Mouse (Mus musculus) left cerebral cortex, adult 11 months (tissue): ENCODE results near the gene Vps11.
"Not testable (repeated sequence)": the region's sequence is repeated elsewhere in the genome, so short reads cannot be mapped to it uniquely, and the experiment has no call there.

Source experiments
- DNase-seq: peaks from one replicate; pipeline ENCODE4 v3.0.0; 2022; ENCODE audit warnings: low spot score

The Vps11 gene

DNA sequence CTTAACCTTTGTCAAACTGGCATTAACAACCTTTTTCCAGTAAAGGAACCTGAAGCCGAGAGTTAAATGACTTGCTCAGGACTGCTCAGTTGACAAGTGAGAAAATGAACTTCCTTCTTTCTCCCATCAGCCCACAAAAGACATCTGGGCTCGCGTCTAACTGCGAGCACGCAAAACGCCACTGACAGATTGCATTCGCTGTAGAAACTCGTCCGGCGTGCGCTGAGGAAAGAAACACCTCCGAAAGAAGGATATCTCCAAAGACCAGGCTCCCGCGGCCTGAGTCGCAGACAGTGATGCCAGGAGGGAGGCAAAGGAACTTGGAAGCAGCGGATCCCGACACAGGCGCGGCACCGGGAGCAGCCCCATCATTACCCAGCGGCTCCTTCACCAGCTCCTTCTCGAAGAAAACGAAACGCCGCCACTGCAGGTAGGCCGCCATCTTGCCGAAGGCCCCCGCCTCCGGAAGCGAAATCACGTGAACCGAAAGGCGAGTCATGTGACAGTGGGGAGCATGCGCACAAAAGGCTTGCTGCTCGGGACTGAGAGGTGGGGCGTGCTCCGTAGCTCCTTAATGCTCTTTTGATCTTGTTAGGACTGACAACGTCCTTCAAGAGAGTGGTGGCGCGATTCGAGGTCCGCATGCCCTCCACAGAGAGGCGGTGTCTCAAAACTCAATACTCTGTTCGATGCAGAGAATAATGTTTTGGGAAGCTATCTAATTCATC is at the start of gene Vps11:
Gene Vps11, minus strand, starts transcription at position 481 of the 728 bp plus-strand sequence.
- peak; percentile 88 for DNase-seq

DNA sequence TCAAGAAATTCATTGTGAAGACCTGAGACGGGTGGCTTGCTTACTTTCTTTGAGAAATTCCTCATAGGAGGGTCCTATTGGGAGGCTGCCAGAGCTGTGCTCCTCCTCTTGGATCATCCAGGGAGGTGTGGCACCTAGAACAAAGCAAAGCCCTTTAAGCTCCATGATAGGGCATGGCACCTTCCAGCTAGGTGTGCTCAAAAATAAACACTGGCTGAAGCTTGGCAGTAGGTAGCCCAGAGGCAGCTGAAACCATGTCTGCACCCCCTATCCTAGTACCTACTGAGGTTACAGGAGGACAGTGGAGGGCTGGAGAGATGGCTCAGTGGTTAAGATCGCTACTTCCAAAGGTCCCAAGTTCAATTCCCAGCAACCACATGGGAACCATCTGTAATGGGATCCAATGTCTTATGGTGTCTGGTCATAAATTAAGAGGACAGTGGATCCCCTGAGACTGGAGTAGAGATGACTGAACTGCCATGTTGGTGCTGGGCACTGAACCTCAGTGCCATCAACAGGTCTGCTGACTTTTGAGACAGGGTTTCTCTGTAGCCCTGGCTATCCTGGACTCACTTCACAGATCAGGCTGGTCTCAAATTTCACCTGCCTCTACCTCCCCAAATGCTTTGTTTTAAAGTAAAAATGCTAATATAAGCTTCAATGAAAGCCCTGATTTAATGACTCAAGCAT is 49.3 kb upstream of the Vps11 start:
- no peak for DNase-seq

DNA sequence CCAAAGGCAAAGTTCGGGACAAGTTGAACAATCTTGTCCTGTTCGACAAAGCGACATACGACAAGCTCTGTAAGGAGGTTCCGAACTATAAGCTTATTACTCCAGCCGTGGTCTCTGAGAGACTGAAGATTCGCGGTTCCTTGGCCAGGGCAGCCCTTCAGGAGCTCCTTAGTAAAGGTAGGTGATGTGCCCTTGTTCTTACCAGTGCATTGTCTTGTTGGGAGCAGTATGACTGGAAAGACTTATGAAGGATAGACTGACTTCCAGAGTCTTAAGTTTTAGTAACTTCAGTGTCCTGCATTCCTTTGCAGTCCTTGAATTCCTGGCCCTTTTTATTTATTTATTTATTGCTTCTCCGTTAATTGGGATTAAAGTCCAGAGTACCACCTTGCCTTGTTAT is 47.2 kb upstream of the Vps11 start:
- not testable (repeated sequence) for DNase-seq

DNA sequence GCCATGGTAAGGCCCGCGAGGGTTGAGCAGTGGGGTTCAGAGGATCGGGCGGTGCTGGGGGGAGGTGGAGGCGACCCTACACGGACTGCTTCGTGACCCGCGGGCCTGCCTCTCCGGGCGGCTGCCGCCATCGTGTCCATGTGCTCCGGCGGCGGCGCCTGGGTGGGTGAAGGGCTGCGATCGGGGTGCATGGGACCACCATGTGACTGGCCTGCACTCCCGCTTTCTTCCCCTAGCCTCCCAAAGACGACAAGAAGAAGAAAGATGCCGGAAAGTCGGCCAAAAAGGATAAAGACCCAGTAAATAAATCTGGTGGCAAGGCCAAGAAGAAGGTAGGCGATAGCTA is 46.3 kb upstream of the Vps11 start:
- DNase-seq: no peak

DNA sequence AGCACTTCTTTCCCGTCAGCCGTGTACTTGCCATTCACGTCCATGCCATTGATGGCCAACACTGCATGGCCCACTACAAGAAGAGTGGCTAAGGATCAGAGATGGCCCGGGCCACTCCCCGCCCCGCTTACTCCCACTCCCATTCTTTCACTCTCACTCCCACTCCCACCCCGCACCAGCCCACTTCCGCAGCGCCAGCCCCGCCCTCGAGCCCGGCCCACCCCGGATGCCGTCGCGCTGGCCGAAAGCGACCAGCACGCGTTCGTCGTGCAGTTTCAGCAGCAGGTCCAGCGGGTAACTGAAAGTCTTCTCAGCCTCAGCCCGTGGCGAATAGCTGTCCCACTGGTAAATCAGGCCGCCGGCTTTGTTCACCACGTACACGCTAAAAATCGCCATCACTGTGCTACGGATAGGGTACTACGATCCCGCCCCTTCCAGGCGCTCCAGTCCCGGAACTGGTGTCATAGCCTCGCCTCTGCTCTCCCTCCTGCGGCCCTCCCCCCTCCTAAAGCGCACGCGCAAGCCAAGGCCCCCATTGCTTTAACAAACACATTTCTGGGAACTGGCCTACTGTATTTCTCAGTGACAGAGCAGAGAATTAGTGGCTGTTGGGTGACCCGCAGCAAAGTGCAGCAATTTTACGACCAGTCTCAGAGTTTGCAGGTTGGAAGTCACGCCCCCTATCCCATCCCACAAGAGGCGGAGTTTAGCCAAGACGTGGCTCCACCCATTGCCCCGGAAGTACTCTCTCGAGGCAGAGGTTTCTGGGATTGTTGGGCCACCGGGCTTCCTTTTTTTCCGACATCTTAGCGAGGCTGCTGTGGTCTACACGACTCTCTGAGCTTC is 45.7 kb upstream of the Vps11 start, which contains the start of the genes Rps25 and Trappc4:
Gene Rps25, plus strand, starts transcription at position 234 of the 846 bp plus-strand sequence.
Gene Trappc4, minus strand, starts transcription at position 695 of the 846 bp plus-strand sequence.
- DNase-seq: peak; percentile 86

DNA sequence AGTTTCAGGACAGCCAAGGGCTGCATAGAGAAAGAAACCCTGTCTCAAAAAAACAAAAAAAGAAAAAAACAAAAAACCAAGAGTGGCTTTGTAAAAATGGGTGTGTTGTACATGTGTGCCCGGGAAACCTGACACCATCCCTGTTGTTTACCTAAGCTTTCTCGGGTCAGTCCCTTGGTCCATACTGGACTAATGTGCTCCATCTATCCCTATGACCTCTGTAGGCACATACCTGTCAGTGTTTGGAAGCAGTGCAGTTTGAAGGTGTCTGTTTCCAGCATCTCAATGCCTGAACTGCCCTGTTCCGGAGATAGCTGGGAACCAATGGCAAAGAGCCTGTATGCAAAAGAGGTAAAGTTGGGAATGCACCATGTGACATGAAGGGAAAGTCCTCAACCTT is 43.5 kb upstream of the Vps11 start:
- no peak for DNase-seq

DNA sequence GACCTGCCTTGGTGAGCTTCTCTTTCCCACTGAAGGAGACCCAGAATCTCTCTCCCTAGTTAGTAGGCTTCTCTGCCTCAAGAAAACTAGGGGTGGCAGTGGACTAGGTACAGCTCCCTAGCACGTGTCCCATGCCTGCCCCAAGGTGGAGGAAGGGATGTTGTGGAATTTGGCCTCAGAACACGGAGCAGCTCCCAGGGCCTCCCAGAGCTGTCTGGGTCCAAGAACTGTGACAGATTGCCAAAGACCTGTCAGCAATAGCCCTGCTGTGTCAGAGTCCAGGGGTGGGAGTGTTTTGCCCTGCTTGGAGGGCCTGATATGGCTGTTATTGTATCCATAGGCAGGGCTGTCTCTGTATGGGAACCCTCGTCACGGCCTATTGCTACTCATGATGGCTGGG is 39.6 kb upstream of the Vps11 start:
- no peak for DNase-seq

DNA sequence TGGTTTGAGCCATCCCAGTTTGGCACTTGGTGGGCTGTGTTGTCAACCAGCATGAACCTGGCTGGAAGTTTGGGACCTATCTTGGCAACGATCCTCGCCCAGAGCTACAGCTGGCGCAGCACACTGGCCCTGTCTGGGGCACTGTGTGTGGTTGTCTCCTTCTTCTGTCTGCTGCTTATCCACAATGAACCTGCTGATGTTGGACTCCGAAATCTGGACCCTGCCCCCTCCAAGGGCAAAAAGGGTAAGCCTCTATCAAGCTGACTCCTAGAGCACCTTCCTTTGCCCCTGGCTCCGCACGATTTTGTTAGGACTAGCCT is 38.3 kb upstream of the Vps11 start:
- DNase-seq: no peak

DNA sequence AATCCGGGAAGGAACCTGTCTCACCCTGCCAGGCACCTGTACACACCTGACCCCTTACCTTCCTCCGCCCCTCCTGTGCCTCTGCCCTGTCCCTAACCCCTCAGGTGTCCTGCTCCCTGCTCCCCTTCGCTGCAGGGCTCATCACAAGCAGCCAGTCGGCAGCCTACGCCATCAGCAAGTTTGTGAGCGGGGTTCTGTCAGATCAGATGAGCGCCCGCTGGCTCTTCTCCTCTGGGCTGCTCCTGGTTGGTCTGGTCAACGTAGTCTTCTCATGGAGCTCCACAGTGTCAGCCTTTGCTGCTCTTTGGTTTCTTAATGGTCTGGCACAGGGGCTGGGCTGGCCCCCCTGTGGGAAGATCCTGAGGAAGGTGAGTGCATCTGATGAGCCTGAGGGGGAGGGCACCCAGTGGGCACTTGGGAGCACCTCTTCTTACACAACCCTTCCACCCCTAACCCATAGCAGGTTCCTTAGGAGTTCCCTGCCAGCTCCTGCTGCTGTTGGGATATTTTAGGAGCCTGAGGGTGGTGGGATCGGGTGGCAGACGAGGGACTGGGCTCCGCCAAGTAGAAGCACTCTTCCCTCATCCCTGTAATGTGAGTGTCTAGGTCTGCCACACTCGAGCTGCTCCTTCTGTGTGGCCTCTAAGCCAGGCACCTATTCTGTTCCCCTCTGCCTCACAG is 37.8 kb upstream of the Vps11 start:
- DNase-seq: no peak

DNA sequence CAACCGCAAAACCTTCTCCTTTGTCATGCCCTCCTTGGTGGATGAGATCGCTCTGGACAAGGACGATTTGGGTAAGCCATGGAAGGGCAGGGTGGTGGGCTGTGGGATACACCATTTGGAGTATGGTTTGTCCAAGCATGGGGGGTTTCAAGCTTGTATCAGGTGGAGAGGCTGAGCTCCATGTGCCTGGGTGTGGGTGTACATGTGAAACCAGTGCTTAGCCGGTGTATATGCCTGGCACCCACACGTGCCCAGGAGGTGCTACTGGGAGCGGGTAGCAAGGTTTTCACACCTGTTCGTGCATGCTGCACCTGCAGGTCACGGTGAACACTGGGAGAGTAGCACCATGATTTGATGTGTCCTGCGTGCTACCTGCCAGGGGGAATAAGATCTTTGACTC is 37.1 kb upstream of the Vps11 start:
- DNase-seq: no peak

DNA sequence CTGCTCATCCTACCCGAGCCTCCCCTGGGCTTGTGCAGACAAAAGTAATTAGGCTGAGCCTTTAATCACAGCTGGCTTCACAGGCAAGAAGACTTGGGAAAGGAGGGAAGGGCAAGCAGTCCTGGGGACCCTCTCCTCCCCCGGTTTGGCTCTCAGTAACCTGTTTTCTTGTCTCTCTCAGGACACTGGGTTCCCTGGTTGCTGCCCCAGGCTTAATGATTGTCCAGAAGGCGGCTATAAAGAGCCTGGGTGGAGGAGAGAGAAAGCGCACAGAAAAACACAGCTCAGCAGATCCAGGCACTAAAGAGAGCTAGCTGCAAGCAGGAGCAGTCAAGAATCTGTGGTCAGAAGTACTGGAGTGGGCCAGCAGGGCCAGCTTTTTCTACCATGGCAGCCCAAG is 36.6 kb upstream of the Vps11 start:
- DNase-seq: no peak

DNA sequence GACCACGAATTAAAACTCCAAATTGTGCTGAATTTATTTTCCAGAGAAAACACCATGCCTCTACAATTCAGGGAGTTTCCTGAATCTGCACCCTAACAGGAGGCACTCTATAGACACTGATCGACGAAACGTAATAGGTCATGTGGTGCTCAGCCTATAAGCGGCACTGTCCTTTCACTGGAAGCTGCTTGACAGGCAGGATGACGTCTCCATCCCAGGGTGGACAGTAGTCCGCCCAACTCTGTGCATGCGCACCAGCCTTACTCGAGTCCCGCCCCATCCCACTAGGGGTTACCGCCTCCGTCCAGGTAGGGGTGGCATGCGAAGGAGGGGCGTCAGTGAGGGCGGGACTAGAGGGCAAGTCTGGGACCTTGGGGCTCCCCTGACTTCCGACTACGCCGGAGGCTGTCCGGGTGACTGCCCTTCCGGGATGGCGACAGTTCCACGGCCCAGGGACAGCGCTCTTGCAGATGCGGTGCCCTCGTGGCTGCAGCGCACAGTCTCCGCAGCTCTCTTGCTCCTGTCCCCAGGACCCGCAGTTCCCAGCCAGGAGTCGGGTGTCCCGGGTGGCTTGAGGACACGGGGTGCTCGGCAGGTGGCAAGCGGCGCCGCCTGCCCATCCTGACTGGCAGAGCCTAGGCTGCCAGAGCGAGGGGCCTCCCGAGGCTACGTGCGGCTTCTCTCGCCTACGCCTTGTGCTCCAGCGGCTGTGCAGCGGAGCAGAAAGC is 35.4 kb upstream of the Vps11 start, which contains the start of gene Slc37a4:
Gene Slc37a4, plus strand, starts transcription at position 169 of the 728 bp plus-strand sequence.
- DNase-seq: peak; percentile 93

DNA sequence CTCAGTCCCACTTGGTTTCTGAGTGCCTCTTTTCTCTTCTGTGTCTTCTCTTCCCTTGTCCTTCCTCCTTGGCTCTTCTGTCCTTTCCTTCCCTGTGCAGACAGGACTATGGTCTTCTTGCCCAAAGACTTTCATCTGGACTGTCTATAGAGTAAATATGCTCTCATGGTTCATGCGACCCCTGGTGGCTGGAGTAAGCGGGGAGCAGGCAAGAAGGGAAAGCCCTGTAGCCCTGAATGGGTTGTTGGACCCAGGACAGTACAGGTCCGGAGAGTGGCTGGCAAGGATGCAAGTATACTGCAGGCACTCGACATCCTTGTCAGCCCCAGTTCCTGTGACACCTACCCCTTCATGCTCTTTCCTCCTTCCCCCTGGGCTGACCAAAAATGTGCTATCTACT is 30.0 kb upstream of the Vps11 start:
- DNase-seq: no peak

DNA sequence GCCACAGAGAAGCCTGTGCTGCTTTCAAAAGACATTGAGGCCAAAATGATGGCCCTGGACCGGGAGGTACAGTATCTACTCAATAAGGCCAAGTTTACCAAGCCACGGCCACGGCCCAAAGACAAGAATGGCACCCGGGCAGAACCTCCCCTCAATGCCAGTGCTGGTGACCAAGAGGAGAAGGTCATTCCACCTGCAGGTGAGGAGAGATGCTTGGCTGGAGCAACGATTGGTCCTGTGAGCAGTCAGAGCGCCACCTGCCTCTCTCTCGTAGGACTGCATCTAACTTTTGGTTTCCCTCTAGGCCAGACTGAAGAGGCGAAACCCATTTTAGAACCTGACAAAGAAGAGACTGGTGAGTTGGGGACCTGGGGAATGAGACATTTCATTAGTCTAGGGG is 27.8 kb upstream of the Vps11 start:
- DNase-seq: no peak

DNA sequence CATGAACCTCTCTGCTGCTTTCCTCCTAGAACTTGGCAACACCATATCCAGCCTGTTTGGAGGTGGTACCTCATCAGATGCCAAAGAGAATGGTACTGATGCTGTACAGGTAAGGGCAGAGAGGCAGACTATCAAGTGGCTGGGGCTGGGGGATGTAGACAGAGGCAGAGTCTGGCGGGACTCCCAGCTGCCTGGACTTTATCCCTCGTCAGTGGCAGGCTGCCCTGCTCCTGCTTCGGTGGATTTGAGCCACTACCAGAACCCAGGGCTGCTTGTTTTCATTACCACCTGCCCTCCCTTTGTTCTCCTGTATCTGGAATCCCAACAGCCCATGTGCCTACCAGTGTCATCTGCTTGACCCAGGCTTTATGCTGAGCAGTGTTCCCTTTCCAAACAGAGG is 25.8 kb upstream of the Vps11 start:
- no peak for DNase-seq

DNA sequence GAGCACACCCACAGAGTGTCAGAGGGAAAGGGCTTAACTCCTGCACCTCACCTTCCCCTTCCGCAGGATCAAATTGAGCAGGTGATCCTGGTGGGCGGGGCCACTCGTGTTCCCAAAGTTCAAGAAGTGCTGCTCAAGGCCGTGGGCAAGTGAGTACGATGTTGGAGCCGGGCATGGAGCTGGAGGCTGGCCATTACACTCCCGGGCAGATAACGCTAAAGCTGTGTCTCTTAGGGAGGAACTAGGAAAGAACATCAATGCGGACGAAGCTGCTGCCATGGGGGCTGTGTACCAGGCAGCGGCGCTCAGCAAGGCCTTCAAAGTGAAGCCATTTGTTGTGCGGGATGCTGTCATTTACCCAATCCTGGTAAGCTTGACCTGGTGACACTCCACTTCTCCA is 23.1 kb upstream of the Vps11 start:
- no peak for DNase-seq

DNA sequence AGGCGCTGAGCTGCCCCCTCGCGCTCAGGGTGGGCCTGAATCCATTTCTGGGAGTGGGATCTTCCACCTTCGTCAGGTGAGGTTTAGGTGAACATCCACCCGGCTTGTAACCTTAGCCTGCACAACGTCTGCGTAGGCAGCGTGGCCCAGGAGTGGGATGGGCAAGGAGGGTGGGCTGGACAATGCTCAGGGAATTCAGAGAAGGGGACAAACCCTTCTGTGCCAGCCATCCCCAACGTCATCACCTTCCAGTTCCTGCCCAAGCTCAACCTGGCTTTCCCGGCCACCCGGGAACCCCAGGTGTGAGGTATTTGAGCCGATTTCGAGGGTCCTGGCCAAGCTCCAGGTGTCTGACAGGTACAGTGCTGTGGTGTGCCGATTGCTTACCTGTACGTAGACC is 18.4 kb upstream of the Vps11 start:
- DNase-seq: no peak

DNA sequence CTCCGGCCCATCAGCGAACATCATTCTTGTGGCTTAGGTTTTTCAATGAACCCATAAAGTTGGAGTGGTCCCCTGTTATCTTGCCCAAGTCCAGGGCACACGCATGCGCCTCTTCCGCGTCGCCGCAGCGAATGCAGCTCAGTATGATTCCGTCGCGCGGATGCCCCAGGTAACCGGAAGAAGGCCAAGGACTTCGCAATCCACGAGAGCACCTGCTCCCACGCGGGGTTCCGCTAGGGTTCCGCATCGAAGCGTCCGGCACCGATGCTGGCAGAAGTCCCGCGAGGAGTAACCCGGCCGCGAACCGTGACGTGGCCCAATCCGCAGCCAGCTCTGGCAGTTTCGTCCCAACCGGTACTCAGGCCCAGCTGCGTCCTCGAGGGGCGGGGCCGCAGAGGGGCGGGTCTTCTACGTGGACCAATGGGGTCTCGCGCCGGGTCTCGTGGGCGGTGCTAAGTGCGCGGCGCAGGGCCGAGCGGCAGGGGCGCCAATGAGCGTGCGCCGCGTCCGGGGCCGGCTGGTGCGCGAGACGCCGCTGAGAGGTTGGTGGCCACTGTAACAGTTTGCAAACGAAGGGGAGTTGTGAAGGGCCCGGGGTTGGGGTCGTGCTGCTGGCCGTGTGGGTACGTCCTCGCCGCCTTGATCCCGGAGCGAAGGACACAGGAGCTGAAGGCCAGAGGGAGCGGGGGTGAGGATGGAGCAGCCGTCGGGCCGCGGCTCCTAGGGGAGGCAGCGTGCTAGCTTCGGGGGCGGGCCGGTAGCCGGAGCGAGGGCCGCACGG is 17.8 kb upstream of the Vps11 start, which contains the start of gene Hyou1:
Gene Hyou1, plus strand, starts transcription at position 437 of the 781 bp plus-strand sequence.
- peak; percentile 99 for DNase-seq

DNA sequence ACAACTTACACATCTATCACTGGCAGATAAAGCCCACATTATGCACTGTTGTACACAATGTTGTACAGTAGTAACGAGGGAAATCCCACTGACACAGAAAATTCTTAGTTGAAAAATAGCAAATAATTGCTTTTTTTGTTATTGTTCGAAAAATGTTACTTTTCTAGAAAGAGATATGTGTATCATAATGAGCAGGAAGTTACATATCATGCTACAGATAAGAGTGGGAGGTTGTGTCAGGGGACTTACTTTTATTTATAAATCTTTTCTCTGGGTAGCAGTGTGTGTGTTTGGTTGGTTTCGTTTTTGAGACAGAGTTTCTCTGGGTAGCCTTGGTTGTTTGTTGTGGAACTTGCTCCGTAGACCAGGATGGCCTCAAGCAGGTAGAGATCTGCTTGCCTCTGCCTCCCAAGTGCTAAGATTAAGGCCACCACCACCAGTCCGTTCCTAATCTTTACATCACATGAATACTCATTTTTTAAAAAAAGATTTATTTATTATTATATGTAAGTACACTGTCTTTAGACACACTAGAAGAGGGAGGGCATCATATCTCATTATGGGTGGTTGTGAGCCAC is 16.8 kb upstream of the Vps11 start:
- DNase-seq: no peak

DNA sequence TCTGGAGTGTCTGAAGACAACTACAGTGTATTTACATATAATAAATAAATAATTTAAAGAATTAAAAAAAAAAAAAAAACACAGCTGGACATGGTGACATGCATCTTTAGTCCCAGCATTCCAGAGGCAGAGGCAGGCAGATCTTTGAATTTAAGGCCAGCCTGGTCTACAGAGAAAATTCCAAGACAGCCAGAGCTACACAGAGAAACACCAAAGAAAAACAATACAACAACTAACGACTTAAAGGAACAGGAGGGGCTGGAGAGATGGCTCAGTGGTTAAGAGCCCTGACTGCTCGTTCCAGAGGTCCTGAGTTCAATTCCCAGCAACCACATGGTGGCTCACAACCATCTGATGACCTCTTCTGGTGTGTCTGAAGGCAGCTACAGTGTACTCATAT is 15.9 kb upstream of the Vps11 start:
- not testable (repeated sequence) for DNase-seq
